Mouse (Mus musculus) heart, embryonic 15.5 days (tissue): Measurements from ENCODE around the gene Gtf2a1l. TPM values are rescaled to one million over a fixed set of nuclear protein-coding genes. Genes with fewer than 3 reads are reported as not detected.

Source experiments
- ATAC-seq: fragments of 200-750 bp; cut with Nextera tagmentation; replicated peaks from 2 replicates; pipeline ENCODE4 v1.8.0; 2017; ENCODE audit warnings: low read depth, moderate TSS enrichment; ENCODE audit not compliant: insufficient number of reproducible peaks, insufficient read depth, low FRiP score
- H3K27ac ChIP-seq: fragments of 300-500 bp; sonication (generic); 2 replicates; pipeline ENCODE4 v1.5.1; 2015; ENCODE audit warnings: mild to moderate bottlenecking, inconsistent platforms
- H3K27me3 ChIP-seq: fragments of 300-500 bp; sonication (generic); 2 replicates; pipeline ENCODE4 v1.6.1; 2015; ENCODE audit warnings: inconsistent platforms
- H3K36me3 ChIP-seq: fragments of 300-500 bp; sonication (generic); 2 replicates; pipeline ENCODE4 v1.6.1; 2015; ENCODE audit warnings: mild to moderate bottlenecking, inconsistent platforms
- H3K4me1 ChIP-seq: fragments of 300-500 bp; sonication (generic); replicated peaks from 2 replicates; pipeline ENCODE4 v1.6.1; 2015; ENCODE audit warnings: inconsistent platforms
- H3K4me2 ChIP-seq: fragments of 300-500 bp; sonication (generic); 2 replicates; pipeline ENCODE4 v1.6.1; 2015; ENCODE audit warnings: inconsistent platforms, mild to moderate bottlenecking, moderate library complexity
- H3K4me3 ChIP-seq: fragments of 300-500 bp; sonication (generic); 2 replicates; pipeline ENCODE4 v1.5.1; 2015; ENCODE audit warnings: mild to moderate bottlenecking, inconsistent platforms
- H3K9ac ChIP-seq: fragments of 300-500 bp; sonication (generic); 2 replicates; pipeline ENCODE4 v1.6.1; 2015; ENCODE audit warnings: mild to moderate bottlenecking, inconsistent platforms
- H3K9me3 ChIP-seq: fragments of 300-500 bp; sonication (generic); replicated peaks from 2 replicates; pipeline ENCODE4 v1.6.1; 2016; ENCODE audit warnings: inconsistent platforms
- WGBS: fragments of 180-500 bp; shearing (Covaris S2); methylation state at CpG from one replicate; pipeline ENCODE4 v1.1.7; 2015; ENCODE audit warnings: mixed read lengths; 5-methylcytosine and 5-hydroxymethylcytosine counted together
- polyA plus RNA-seq: library from polyadenylated mRNA; unstranded; fragments of >200 nt; fragmentation: Nextera tagmentation; extraction: Ambion mirVana; gene quantifications from 2 replicates; pipeline ENCODE4 v1.2.1, GENCODE M21; 2015

Gene Gtf2a1l
- polyA plus RNA-seq, 1 experiment from 2014 or later, result 0.08 TPM

- ATAC-seq, result no peak
- 53% methylated on average over 8 of the region's 8 CpGs for WGBS
- Histone ChIP-seq H3K27me3 (no peaks in the 10 kb centered on the region), H3K36me3 (no peaks in the 10 kb centered on the region), H3K4me1 (no peaks in the 10 kb centered on the region), H3K4me2 (no peak overlapping the region), H3K9ac (no peak overlapping the region), H3K27ac (no peak overlapping the region), H3K4me3 (no peak overlapping the region), H3K9me3 (no peaks in the 10 kb centered on the region)
Observed at GRCm38 (mm10) chr17:88706231-88706649, 37.8 kb downstream of the Gtf2a1l start.

DNA sequence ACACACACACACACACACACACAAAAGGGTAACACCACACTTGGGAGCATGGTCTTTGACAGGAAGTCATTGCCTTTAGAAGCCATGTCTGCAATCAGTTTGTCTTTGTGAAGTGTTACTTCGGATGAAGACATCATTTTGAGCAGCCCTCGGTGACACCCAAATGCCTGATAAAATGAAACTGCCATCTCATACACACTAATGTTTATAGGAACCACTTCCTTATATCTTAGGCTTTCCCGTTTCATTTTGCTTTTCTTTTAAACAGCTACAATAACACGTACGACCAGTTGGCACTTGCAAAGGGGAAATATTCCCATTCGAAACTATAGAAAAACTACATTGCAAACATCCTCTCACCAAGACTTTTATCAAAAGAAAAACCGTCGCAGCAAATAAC, 81.2 kb downstream of the Gtf2a1l start:
- Histone ChIP-seq H3K9ac (no peak overlapping the region), H3K9me3 (no peaks in the 10 kb centered on the region), H3K27ac (no peak overlapping the region), H3K4me1 (no peaks in the 10 kb centered on the region), H3K36me3 (no peaks in the 10 kb centered on the region), H3K4me3 (no peak overlapping the region), H3K4me2 (peak overlapping the region; percentile 29; the same call in 1 of the 2 replicates), H3K27me3 (peaks cover 11% of the 10 kb centered on the region; the same call in 1 of the 2 replicates)
- no peak for ATAC-seq
- WGBS, result 67% methylated on average over 8 of the region's 8 CpGs

DNA sequence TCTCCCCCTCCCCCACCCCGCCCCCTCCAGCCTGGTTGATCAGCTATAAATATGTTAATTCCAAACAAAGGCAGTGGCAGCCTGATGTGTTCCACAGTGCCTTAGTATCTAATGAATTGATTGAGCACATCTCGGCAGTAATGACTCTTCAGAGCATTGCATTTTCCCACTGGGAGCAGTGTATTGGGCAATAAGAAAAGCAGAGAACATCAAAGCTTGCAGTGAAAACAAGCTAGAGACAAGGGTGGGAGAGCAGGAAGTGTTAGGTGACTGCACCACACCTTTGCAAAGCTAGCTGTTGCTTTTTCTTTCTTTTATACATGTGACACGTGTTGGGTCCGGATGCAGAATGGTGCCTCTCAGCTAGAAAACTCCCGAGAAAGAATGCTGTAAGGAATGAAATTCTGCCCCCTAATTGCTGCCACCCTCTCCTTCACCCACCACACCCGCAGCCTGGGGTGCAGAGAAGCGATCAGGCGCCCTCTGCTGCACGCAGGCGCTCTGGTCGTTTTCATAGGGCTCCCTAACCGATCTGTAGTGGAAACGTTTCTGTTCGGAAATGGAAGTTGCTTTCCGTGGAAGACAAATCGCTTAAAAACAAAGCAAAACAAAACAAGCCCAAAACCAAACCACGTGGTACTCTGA, 84.5 kb downstream of the Gtf2a1l start:
- peak overlapping the region; percentile 30; the same call in 1 of the 2 replicates for H3K4me3 ChIP-seq

GRCm38 (mm10) chr17:88753472-88753857, 85.0 kb downstream of the Gtf2a1l start:
- Histone ChIP-seq H3K27ac (no peak overlapping the region), H3K4me2 (peak overlapping the region; percentile 46), H3K9ac (no peak overlapping the region), H3K27me3 (peaks cover 11% of the 10 kb centered on the region; the same call in 1 of the 2 replicates), H3K9me3 (no peaks in the 10 kb centered on the region), H3K4me3 (peak overlapping the region; percentile 30; the same call in 1 of the 2 replicates), H3K36me3 (no peaks in the 10 kb centered on the region), H3K4me1 (0 out of 2 replicates have a peak, but pooled peaks cover 5% of the 10 kb centered on the region)
- no peak for ATAC-seq
- WGBS, result 52% methylated on average over 12 of the region's 12 CpGs

More for the DNA sequence above, 84.5 kb downstream of the Gtf2a1l start:
- Histone ChIP-seq H3K27me3 (peaks cover 11% of the 10 kb centered on the region; the same call in 1 of the 2 replicates), H3K27ac (no peak overlapping the region), H3K4me1 (0 out of 2 replicates have a peak, but pooled peaks cover 2% of the 10 kb centered on the region), H3K9ac (no peak overlapping the region), H3K9me3 (no peaks in the 10 kb centered on the region), H3K4me2 (peak overlapping the region; percentile 46), H3K36me3 (no peaks in the 10 kb centered on the region)
- no peak; the same call in 1 of the 2 replicates for ATAC-seq
- 6% methylated on average over 17 of the region's 17 CpGs for WGBS

DNA sequence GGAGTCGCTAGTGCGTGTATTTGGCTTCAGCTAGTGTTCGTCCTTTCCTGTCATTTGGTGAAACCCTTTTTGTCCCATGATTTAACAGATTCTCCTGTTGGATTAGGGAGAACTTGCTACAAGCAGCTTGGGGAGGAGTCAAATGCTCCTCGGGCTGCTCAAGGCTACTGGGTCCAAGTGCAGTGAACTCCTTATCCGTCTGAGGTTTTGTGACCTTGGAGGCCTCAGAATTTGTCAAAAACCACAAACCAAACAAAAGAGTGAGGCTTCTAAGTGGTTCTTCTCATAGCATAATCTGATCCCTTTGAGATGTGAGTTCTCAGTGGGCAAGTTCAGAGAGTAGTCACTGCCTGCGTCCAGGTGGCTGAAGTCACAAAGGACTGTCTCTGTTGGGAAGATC, 87.3 kb downstream of the Gtf2a1l start:
- Histone ChIP-seq H3K9ac (no peak overlapping the region), H3K9me3 (no peaks in the 10 kb centered on the region), H3K4me1 (0 out of 2 replicates have a peak, but pooled peaks cover 5% of the 10 kb centered on the region), H3K36me3 (no peaks in the 10 kb centered on the region), H3K27me3 (peaks cover 11% of the 10 kb centered on the region; the same call in 1 of the 2 replicates), H3K27ac (no peak overlapping the region), H3K4me2 (no peak overlapping the region), H3K4me3 (no peak overlapping the region)
- no peak for ATAC-seq
- 65% methylated on average over 6 of the region's 6 CpGs for WGBS

DNA sequence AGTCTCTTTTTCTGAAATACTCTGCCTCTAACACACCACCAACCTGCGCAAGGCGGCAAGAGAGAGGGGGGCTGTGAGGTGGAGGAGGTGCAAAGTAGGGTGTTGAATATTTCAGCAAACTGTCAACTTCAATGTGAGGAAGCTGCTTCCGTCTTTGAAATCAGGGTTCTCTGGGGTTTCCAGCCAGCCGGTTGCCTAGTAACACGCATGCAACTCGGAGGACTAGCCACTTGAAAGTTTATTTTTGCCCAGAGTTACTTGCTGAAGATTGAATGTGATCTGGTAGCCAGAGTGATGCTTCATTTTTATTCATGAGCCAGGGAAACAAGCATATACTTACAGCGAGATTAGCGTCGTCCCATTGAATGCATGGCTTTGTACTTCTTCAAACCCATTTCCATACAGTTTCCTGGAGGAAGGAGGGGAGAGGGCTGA, 89.6 kb downstream of the Gtf2a1l start:
- Histone ChIP-seq H3K4me1 (0 out of 2 replicates have a peak, but pooled peaks cover 5% of the 10 kb centered on the region), H3K27me3 (peaks cover 11% of the 10 kb centered on the region; the same call in 1 of the 2 replicates), H3K36me3 (no peaks in the 10 kb centered on the region), H3K4me2 (no peak overlapping the region), H3K27ac (no peak overlapping the region), H3K4me3 (no peak overlapping the region), H3K9me3 (no peaks in the 10 kb centered on the region), H3K9ac (no peak overlapping the region)
- no peak for ATAC-seq
- WGBS, result 13% methylated on average over 9 of the region's 9 CpGs

DNA sequence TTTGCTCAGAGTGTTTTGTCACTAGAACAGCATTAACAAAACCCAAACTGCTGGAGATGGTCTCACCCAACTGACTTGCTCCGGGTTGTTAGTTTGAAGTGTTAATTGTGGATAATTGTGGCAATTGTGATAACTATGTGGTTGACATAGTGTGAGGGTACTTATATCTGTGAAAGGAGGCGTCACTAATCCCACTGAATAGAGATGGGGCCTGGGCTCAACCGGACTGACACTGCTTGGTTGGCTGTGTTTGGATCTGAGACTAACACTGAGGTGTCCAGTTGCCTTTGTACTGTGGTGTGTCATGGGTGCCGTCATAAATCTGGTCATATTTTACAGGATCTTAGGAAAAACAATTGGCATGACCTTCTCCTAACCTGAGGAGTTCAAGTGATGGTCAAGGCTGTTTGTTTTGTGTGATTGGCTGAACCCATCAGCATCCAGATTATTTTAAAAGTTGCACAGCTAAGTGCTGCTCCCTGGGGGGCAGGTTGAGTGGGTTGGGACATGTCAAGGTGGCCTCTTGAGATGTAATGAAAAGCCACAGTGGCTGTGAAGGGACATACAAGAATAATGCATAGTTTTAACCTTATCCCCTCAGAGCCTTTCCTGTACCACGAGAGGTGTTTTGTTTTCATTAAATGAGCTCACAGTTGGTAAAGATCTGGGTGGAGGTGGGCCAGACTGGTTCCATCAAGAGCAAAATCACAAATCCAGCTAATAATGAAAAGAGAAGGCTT, 95.1 kb downstream of the Gtf2a1l start:
- Histone ChIP-seq H3K4me3 (no peak overlapping the region), H3K27me3 (no peaks in the 10 kb centered on the region), H3K9me3 (no peaks in the 10 kb centered on the region), H3K27ac (no peak overlapping the region), H3K4me1 (no peaks in the 10 kb centered on the region), H3K36me3 (no peaks in the 10 kb centered on the region), H3K4me2 (no peak overlapping the region), H3K9ac (no peak overlapping the region)
- no peak for ATAC-seq
- 54% methylated on average over 5 of the region's 5 CpGs for WGBS

GRCm38 (mm10) chr17:88764136-88764485, 95.7 kb downstream of the Gtf2a1l start:
- H3K4me3 ChIP-seq, result no peak overlapping the region
- H3K27ac ChIP-seq, result no peak overlapping the region
- H3K4me1 ChIP-seq, result no peaks in the 10 kb centered on the region
- H3K9ac ChIP-seq, result no peak overlapping the region
- ATAC-seq, result no peak
- no peaks in the 10 kb centered on the region for H3K27me3 ChIP-seq
- no peak overlapping the region for H3K4me2 ChIP-seq
- H3K9me3 ChIP-seq, result no peaks in the 10 kb centered on the region
- no peaks in the 10 kb centered on the region for H3K36me3 ChIP-seq
- WGBS, result 68% methylated on average over 3 of the region's 3 CpGs

Other genes with a start within 250 kb of the Gtf2a1l start
- 7.5 and 8.8 TPM in 2 replicates for gene Foxn2, start 227.9 kb upstream of the Gtf2a1l start, polyA plus RNA-seq
- gene Ppp1r21, start 138.5 kb upstream of the Gtf2a1l start, polyA plus RNA-seq, result 8.7 and 13.0 TPM in 2 replicates
- 5.0 and 6.8 TPM in 2 replicates for gene Ston1, start 71.0 kb upstream of the Gtf2a1l start, polyA plus RNA-seq
- not detected in 2 replicates for gene Lhcgr, start 123.3 kb downstream of the Gtf2a1l start, polyA plus RNA-seq